Mouse (Mus musculus) CH12F3 (cell line): ENCODE results near the gene Nr5a1.

Experiments used
- in situ Hi-C: fragments of 300-500 bp; cut with MboI; formaldehyde crosslinking; loops from 2 replicates; pipeline ENCODE4 v1.14.3; 2020; ENCODE audit warnings: low sequenced_read_pairs

Nr5a1 gene

DNA sequence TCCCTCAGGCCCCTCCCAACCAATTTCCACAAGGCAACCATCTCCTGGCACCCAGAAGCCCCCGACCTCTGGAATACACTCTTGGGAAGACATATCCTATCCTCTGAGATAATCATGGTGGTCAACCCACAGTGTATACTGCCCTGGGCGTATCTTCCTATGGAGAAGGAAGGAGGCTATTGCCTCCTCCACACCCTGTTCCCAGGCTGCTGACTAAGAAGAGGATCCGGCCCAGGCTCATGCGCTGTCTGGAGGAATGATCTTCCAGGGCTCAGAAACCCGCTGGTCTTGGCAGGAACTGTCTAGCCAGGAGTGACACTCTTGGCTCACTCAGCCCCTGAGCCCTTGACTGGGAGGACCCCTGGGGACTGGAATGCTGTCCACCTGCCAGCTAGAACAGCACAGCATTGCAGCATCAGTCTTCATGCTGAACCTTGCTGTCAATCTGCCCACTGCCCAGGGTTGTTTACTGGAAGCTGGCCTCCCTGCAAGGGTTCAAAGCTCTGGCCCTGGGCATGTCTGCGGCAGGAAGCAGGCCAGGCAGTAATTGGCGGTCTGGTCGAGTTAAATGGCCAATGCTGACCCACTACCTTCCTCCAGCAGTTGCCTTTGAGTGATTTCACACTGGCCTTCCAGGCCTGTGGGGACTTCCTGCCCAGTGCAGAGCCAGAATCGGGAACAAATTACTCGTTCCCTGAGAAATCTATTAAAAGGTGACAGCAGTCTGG lies 61.6 kb downstream of the Nr5a1 start:
- in situ Hi-C loops, result loop anchor here (10.0 kb wide), 1 partner anchor 212 kb away; no protein-coding TSS in a partner anchor

DNA sequence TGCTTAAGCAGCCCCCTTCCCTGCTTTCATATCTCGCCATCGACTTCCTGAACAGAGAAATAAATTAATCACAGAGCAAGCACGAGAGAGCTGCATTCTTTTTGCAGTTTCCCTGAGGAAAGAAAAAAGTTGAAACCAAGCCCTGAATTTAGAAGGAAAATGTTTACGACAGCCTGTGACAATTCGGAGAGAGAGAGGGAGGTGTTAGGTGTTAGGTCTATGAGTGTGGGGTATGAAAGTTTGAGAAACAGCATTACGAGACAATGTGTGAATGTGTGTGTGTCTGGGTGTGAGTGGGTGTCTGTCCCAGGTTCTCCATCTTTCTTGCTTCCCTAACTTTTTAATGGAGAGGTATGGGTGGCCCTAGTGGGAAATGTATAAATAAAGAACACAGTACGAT lies 62.2 kb downstream of the Nr5a1 start:
- in situ Hi-C loops, result loop anchor here (10.0 kb wide), 1 partner anchor 213 kb away; no protein-coding TSS in a partner anchor

DNA sequence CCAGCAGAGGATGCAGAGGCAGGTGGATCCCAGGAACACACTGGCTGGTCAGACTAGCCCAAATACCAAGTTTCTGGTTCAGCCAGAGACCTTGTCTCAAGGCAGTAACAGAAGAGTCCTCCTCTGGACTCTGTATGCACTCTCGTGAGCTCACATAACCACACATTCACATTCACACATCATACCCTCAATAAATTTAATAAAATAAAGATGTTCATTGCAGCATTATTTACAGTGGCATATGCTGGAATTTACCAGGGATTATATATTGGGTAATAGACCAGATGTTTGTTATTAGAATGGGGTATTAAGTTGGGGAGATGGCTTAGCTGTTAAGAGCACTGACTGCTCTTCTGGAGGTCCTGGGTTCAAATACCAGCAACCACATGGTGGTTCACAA lies 64.0 kb downstream of the Nr5a1 start:
- in situ Hi-C loops, result loop anchor here (10.0 kb wide), 1 partner anchor 214 kb away; no protein-coding TSS in a partner anchor

DNA sequence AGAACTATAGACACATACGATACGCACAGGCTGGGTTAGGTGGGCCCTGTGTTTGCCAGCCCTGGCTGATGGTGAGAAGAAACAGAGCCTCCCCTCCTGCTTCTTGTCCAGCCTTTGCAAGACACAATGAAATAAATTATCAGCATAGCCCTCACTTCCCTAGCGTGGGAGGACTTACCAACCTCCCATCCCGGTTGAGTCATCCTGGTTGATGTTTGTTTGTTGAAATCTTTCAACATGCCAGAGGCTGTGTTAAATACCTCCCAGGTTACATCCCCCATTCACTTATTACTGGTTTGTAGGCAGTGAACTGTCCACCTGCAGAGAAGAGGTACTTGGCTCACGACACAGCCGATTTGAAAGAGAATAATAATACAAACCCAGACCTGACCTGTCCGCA lies 66.7 kb downstream of the Nr5a1 start:
- in situ Hi-C loops, result no loop called here

DNA sequence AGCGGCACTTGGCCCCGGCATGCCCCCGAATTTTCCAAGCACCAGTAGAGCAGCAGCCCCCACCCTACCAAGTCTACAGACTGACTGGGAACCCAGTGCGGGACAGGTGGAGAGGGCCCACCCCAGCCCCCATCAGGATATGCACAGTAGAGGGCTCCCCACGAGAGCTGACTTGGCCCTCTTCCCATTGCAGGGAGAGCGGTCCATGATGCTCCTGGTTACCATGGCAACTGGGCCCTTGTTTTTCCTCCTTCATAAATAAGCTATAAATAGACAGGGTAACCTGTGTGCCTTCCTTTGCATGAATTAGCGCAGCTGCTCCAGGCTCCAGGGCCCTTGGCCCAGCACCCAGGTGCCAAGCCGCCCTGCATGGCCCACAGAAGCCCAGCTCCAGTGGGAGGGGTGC lies 67.1 kb downstream of the Nr5a1 start:
- in situ Hi-C loops, result no loop called here

DNA sequence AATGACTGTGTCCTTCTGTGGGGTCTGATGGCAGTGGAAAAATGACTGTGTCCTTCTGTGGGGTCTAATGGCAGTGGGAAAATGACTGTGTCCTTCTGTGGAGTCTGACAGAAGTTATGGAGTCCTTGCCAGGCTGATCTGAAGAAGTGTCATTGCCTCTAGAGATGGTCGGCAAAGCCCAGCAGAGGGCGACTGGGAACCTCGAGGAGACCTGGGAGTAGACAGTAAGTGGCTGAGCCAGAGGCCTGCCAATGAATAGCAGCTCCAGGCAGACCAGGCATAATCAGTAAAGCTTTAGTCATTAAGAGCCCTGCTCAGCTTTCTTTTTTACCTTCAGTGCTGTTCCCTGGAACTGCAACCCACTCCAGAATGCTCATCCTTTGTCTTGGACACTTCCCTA lies 68.4 kb downstream of the Nr5a1 start:
- in situ Hi-C loops, result no loop called here

DNA sequence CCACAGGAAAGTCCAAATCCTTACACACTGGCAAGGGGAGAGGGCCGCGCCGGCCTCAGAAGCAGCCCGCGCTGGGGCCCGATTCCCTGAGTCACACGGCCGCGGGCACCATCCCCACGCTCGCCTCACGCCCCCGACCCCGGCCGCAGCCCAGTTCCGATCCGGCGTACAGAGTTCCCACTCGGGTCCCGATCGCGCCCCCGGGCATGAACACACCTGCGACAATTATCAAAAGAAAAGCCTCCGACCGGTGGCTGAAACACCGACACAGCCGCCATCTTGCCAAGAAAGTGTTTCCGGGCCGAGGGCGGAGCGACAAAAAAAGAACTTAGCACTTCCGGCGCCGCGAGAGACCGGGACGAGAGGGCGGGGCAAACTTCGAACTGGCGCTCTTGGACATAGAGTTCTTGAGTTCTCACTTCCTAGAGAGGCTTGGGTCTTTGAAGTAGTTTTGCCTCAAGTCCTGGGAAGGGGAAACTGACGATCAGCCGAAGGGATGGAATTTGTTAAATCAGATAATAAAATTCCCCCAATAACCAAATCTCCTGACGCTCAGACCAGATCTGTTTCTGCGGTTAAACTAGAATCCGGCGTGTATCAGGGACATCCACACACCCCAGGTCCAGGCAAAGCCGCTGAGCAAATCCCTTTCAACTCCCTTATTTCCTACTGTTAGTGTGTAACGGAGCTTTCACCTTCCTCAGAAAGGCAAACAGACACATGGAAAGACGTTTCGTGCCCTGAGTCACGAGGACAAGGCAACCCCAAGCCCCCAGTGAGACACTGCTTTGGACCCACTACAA lies 70.5 kb downstream of the Nr5a1 start, which contains the start of gene Psmb7:
Gene Psmb7 (minus strand): TSS at position 463 of the 803 bp plus-strand sequence.
- in situ Hi-C loops, result no loop called here
